Mouse (Mus musculus) heart, postnatal 0 days (tissue): ENCODE results near the gene Rhob.

Experiments
- CTCF ChIP-seq: IDR thresholded peaks from 2 replicates; pipeline ENCODE4 v1.5.1; 2016; ENCODE audit warnings: antibody characterized with exemption, control low read depth, low read depth
- EP300 ChIP-seq: IDR thresholded peaks from 2 replicates; pipeline ENCODE4 v1.6.1; 2016; ENCODE audit warnings: antibody characterized with exemption, low read depth

DNA sequence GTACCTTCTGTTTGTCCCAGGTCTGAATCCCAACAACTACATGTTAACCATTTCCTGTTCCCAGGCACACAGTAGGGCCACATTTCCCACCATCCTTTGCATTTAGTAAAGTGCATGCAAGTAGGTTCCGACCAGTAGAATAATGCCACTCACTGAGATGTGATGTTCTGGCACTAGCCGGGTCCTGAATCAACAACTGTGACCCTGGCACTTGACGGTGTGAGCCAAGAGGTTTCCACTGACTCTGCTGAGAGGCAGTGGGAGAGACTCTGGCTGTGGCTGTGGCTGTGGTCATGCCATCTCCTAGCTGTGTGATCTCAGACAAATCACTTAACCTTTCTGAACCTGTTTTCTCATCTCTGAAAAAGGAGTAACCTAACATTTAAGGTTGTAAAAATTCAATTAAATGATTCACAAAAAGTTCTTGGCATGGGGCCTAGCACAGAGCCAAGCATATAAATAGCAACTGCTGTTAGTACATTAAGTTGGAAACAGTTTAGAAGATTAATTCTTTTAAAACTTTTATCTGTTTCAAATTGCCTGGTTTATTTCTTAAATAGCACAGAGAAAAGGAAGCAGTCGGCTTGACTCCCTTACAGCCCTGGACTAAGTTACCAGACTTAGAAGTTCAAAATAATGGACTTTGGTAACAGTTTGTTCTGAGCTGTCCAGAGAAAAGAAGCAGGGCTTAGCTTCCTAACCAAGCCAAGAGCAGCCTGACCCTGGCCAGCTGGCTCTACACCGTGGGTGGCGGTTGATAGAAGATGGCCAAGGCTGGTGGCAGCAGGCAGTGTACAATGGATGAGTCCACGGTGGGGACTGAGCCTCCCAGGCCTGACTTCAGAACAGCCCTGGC lies 46.8 kb downstream of the Rhob start:
- TF ChIP-seq CTCF = no peak
- no peak for TF ChIP-seq EP300
